Mouse (Mus musculus) T-helper 2 cell (primary cell): ENCODE data around the gene Smoc1.

ENCODE experiments used
- in situ Hi-C: fragments of 300-600 bp; cut with MboI, MseI; formaldehyde crosslinking; loops from one replicate; pipeline ENCODE4 v1.15.1; 2025; ENCODE audit warnings: high pct_unique_total_duplicates

Gene Smoc1

GRCm38 (mm10) chr12:81219339-81219738, 192.7 kb downstream of the Smoc1 start:
- in situ Hi-C loops: no loop called here

- in situ Hi-C loops: no loop called here
Measured at GRCm38 (mm10) chr12:81223276-81223675, 196.7 kb downstream of the Smoc1 start.

GRCm38 (mm10) chr12:81224843-81225242, 198.2 kb downstream of the Smoc1 start:
- in situ Hi-C loops: no loop called here

GRCm38 (mm10) chr12:81225966-81226577, 199.5 kb downstream of the Smoc1 start:
- in situ Hi-C loops: no loop called here

- in situ Hi-C loops: no loop called here
Measured at GRCm38 (mm10) chr12:81226590-81226989, 200.0 kb downstream of the Smoc1 start.

GRCm38 (mm10) chr12:81227767-81228460, 201.3 kb downstream of the Smoc1 start:
- in situ Hi-C loops: no loop called here

GRCm38 (mm10) chr12:81233746-81234380, 207.3 kb downstream of the Smoc1 start:
- in situ Hi-C loops: no loop called here

GRCm38 (mm10) chr12:81235456-81236330, 209.1 kb downstream of the Smoc1 start:
- in situ Hi-C loops: no loop called here
